Mouse (Mus musculus) kidney, adult 2 months (tissue): ENCODE data around the gene Slc1a4.

Experiments used
- CTCF ChIP-seq: fragments of 200-500 bp; conservative IDR thresholded peaks from 2 replicates; pipeline ENCODE4 v1.5.1; 2011; ENCODE audit warnings: low read depth, mild to moderate bottlenecking, control low read depth, low read length, moderate library complexity, mixed read lengths; ENCODE audit not compliant: insufficient read depth, insufficient read length
- POLR2A ChIP-seq: fragments of 200-500 bp; IDR thresholded peaks from one replicate; pipeline ENCODE4 v1.6.1; 2011; ENCODE audit warnings: low read depth, low read length, control low read depth

- no peak for TF ChIP-seq CTCF
- no peak for TF ChIP-seq POLR2A
Measured at GRCm38 (mm10) chr11:20331027-20331689, 1.4 kb downstream of the Slc1a4 start.
